Mouse (Mus musculus): ENCODE data around the gene Gar1. TPM values are rescaled to one million over a fixed set of nuclear protein-coding genes. Genes with fewer than 3 reads are reported as not detected.

The Gar1 gene
- total and polyA plus RNA-seq, 2 experiments from 2014 or later = 0.11 to 14.7 TPM

DNA sequence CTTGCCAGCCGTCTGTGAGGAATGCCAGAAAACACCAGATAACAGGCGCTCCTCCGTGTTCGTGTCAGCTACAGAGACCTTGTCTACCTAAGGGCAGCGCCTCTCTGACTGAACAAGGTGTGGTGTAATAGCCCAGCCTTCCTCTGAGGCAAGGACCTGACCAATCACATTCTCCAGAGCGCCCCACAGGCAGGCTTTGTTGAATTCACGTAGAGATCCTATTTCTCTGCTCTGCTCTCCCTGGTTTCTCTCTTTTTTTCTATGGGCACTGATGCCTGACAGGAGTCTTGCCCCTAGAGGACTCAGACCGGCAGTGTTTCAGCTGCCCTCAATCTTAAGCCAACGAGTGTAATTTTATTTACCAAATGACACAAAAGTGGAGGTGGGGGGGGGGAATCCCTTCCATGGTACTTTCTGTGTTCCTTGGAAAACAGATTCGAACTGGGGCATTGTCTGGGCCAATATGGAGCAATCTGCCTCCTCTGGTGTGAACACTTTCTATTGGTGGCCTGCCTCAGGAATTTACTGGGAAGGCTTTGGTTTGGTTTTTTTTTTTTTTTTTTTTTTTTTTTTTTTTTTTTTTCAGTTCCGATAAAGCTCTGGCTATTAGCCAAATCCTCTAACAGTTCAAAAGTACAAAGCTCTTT is 5.0 kb upstream of the Gar1 start:
- no peaks in the 10 kb centered on the region for H3K9me3 ChIP-seq (replicated peaks; ENCODE audit: control insufficient read depth, low read length)
- no peak overlapping the region for H3K4me3 ChIP-seq (ENCODE audit: low read depth, low read length)
- no peaks in the 10 kb centered on the region for H3K27me3 ChIP-seq (ENCODE audit: control insufficient read depth, insufficient read depth, low read length)
- H3K36me3 ChIP-seq (replicated peaks; ENCODE audit: control insufficient read depth, insufficient read depth, low read length) = no peaks in the 10 kb centered on the region
- H3K4me2 ChIP-seq (ENCODE audit: low read depth, low read length) = peak overlapping the region; percentile 36
- ATAC-seq (ENCODE audit: insufficient read depth, low read depth) (no peak), DNase-seq (ENCODE audit: low spot score) (peak; percentile 13)
- WGBS = 14% methylated on average over 11 of the region's 11 CpGs
- H3K9ac ChIP-seq (replicated peaks; ENCODE audit: low read depth, low read length) = no peak overlapping the region
- TF ChIP-seq CTCF (IDR thresholded peaks at IDR 0.05; ENCODE audit: low read depth) = no peak
- TF ChIP-seq EP300 (IDR thresholded peaks at IDR 0.05; ENCODE audit: low read depth) = no peak
- 0 out of 2 replicates have a peak, but pooled peaks cover 4% of the 10 kb centered on the region for H3K4me1 ChIP-seq (ENCODE audit: control insufficient read depth, insufficient read depth)
- peak overlapping the region; percentile 12; the same call in 1 of the 2 replicates for H3K27ac ChIP-seq (ENCODE audit: low read depth)

DNA sequence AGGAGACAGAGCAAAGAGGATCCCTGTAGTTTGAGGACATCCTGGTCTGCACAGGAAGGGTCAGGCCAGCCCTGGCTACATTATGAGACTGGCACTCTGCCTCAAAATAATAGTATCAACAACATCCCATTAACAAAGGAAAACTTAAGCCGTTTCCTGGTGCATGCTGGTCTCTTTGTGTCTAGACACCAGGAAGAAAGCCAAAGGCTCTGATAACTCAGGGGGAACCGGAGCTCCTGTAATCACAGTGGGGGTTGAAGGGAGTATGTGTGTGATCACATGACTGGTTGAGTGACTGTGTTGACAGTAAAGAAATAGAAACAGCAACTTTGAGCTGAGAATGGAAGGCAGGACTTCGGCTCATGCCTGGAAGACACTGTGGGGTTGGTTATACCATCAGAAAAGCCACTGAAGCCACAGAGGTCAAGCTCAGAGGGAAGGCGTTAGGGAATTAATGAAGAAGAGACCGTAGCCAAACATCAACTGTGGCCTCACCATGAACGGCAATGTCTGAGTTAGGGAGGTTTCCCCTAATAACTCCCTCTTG is 4.3 kb upstream of the Gar1 start, which contains the start of gene Cfi:
Cfi (plus strand) TSS at position 497 of the 547 bp plus-strand sequence.
- Histone ChIP-seq H3K36me3 (replicated peaks; ENCODE audit: control insufficient read depth, insufficient read depth, low read length) (no peaks in the 10 kb centered on the region), H3K4me3 (ENCODE audit: low read depth, low read length) (no peak within 1 kb of the TSS), H3K27ac (ENCODE audit: low read depth) (peak within 1 kb of the TSS; percentile 12), H3K9me3 (replicated peaks; ENCODE audit: control insufficient read depth, low read length) (no peaks in the 10 kb centered on the region), H3K9ac (replicated peaks; ENCODE audit: low read depth, low read length) (no peak within 1 kb of the TSS), H3K27me3 (ENCODE audit: control insufficient read depth, insufficient read depth, low read length) (no peaks in the 10 kb centered on the region), H3K4me2 (ENCODE audit: low read depth, low read length) (peak within 1 kb of the TSS; percentile 36), H3K4me1 (ENCODE audit: control insufficient read depth, insufficient read depth) (0 out of 2 replicates have a peak, but pooled peaks cover 4% of the 10 kb centered on the region)
- ATAC-seq (ENCODE audit: insufficient read depth, low read depth) = 0 out of 2 replicates have a peak, but pooled peaks have one; percentile 17
- TF ChIP-seq EP300 (IDR thresholded peaks at IDR 0.05; ENCODE audit: low read depth) (no peak), CTCF (IDR thresholded peaks at IDR 0.05; ENCODE audit: low read depth) (no peak)
- DNase-seq (ENCODE audit: low spot score) = peak; percentile 54
- WGBS = 37% methylated on average over 6 of the region's 6 CpGs

DNA sequence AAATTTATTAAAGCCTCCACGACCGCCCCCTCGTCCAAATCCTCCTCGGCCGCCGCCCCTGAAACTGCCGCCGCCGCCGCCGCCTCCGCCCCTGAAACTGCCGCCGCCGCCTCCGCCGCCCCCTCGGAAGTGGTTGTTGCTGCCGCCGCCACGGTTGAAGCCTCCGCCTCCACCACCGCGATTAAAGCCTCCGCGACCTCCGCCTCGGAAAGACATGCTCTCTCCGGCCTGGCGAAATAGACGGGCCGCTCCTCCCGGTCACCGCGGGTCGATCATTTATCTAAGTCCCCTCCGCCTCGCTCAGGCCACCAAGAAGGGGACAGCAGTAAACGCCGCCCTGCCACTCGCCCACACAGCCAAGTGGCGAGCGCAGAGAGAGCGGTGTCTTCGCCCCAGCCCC is 570 bp downstream of the Gar1 start:
- H3K27ac ChIP-seq (ENCODE audit: low read depth) = peak overlapping the region; percentile 69
- no peaks in the 10 kb centered on the region for H3K9me3 ChIP-seq (replicated peaks; ENCODE audit: control insufficient read depth, low read length)
- peak overlapping the region; percentile 74 for H3K4me3 ChIP-seq (ENCODE audit: low read depth, low read length)
- under 1% methylated on average over 44 of the region's 45 CpGs for WGBS
- DNase-seq (ENCODE audit: low spot score) = no peak
- H3K4me2 ChIP-seq (ENCODE audit: low read depth, low read length) = peak overlapping the region; percentile 83
- peaks cover 23% of the 10 kb centered on the region; the same call in 1 of the 2 replicates for H3K36me3 ChIP-seq (replicated peaks; ENCODE audit: control insufficient read depth, insufficient read depth, low read length)
- no peaks in the 10 kb centered on the region for H3K27me3 ChIP-seq (ENCODE audit: control insufficient read depth, insufficient read depth, low read length)
- H3K4me1 ChIP-seq (ENCODE audit: control insufficient read depth, insufficient read depth) = peaks cover 15% of the 10 kb centered on the region
- TF ChIP-seq CTCF (IDR thresholded peaks at IDR 0.05; ENCODE audit: low read depth) (no peak), EP300 (IDR thresholded peaks at IDR 0.05; ENCODE audit: low read depth) (no peak)
- H3K9ac ChIP-seq (replicated peaks; ENCODE audit: low read depth, low read length) = peak overlapping the region; percentile 70
- peak; percentile 6; the same call in 1 of the 2 replicates for ATAC-seq (ENCODE audit: insufficient read depth, low read depth)

DNA sequence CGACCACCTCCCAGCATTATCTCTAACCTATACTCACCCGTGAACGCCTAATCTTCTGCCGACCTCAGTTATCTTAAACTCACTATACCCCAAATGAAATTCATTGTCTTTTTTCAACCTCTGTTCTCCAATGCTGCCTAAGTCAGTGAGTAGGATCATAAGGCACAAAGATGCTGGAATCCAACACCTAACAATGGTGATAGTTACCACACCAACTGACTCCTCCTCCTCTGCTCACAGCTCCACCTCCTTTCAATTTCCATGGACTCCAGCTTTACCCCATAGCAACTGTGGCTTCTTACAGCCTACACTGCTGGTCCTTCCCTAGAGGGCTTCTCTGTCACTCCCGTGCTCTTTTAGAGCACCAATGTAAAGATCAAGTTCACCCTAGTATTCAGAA is 3.5 kb downstream of the Gar1 start:
- TF ChIP-seq CTCF (IDR thresholded peaks at IDR 0.05; ENCODE audit: low read depth) = no peak
- no peak for TF ChIP-seq EP300 (IDR thresholded peaks at IDR 0.05; ENCODE audit: low read depth)
- no peak for DNase-seq (ENCODE audit: low spot score)
- Histone ChIP-seq H3K9ac (replicated peaks; ENCODE audit: low read depth, low read length) (no peak overlapping the region), H3K9me3 (replicated peaks; ENCODE audit: control insufficient read depth, low read length) (no peaks in the 10 kb centered on the region), H3K4me2 (ENCODE audit: low read depth, low read length) (no peak overlapping the region), H3K4me3 (ENCODE audit: low read depth, low read length) (no peak overlapping the region), H3K27me3 (ENCODE audit: control insufficient read depth, insufficient read depth, low read length) (no peaks in the 10 kb centered on the region), H3K27ac (ENCODE audit: low read depth) (no peak overlapping the region), H3K4me1 (ENCODE audit: control insufficient read depth, insufficient read depth) (peaks cover 15% of the 10 kb centered on the region), H3K36me3 (replicated peaks; ENCODE audit: control insufficient read depth, insufficient read depth, low read length) (peaks cover 40% of the 10 kb centered on the region)
- WGBS = 88% methylated on average over 5 of the region's 5 CpGs
- ATAC-seq (ENCODE audit: insufficient read depth, low read depth) = no peak

DNA sequence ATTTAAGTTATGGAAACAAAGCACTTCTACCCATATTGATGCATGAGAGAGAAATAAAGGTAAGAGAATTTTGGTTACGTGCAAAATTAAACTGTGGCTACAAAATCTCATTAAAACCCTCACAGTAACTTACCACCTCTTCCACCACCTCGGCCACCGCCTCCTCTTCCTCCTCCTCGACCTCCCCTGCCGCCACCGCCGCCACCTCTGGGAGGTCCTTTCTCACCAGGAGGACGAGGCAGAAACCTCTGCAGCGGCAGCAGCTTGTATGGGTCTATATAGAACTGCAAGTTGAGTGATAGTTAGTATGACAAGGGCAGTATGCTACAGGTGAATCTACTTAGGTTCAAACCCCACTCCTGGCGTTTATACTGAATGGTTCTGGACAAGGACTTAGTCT is 4.5 kb downstream of the Gar1 start:
- Histone ChIP-seq H3K4me1 (ENCODE audit: control insufficient read depth, insufficient read depth) (peaks cover 14% of the 10 kb centered on the region), H3K36me3 (replicated peaks; ENCODE audit: control insufficient read depth, insufficient read depth, low read length) (peaks cover 40% of the 10 kb centered on the region), H3K4me2 (ENCODE audit: low read depth, low read length) (no peak overlapping the region), H3K27me3 (ENCODE audit: control insufficient read depth, insufficient read depth, low read length) (no peaks in the 10 kb centered on the region), H3K9ac (replicated peaks; ENCODE audit: low read depth, low read length) (no peak overlapping the region), H3K4me3 (ENCODE audit: low read depth, low read length) (no peak overlapping the region), H3K9me3 (replicated peaks; ENCODE audit: control insufficient read depth, low read length) (no peaks in the 10 kb centered on the region), H3K27ac (ENCODE audit: low read depth) (no peak overlapping the region)
- WGBS = 86% methylated on average over 10 of the region's 10 CpGs
- ATAC-seq (ENCODE audit: insufficient read depth, low read depth) = no peak
- DNase-seq (ENCODE audit: low spot score) = no peak
- TF ChIP-seq CTCF (IDR thresholded peaks at IDR 0.05; ENCODE audit: low read depth) (no peak), EP300 (IDR thresholded peaks at IDR 0.05; ENCODE audit: low read depth) (no peak)

Measured in heart, postnatal 0 days (tissue).